Mouse (Mus musculus) cortical plate, adult 2 months (tissue): ENCODE results near the gene Atp6v0a4.

Experiments used
- CTCF ChIP-seq: fragments of 200-500 bp; IDR thresholded peaks from 2 replicates; pipeline ENCODE4 v1.5.1; 2011; ENCODE audit warnings: mild to moderate bottlenecking, control low read depth, low read length; ENCODE audit not compliant: insufficient read depth; ENCODE audit errors: extremely low read depth
- POLR2A ChIP-seq: fragments of 200-500 bp; IDR thresholded peaks from 2 replicates; pipeline ENCODE4 v1.6.1; 2011; ENCODE audit warnings: mild to moderate bottlenecking, low read length, control low read depth; ENCODE audit not compliant: insufficient read depth; ENCODE audit errors: extremely low read depth

- TF ChIP-seq POLR2A (no peak), CTCF (no peak)
These were observed 111.6 kb downstream of the Atp6v0a4 start for GRCm38 (mm10) chr6:38012829-38013228.
